Mouse (Mus musculus) midbrain, embryonic 13.5 days (tissue): ENCODE results near the gene Ccnk. TPM values are rescaled to one million over a fixed set of nuclear protein-coding genes. Genes with fewer than 3 reads are reported as not detected.

ENCODE experiments used
- ATAC-seq: fragments of 200-750 bp; cut with Nextera tagmentation; 2 replicates; pipeline ENCODE4 v1.8.0; 2017; ENCODE audit warnings: mild to moderate bottlenecking, moderate TSS enrichment, moderate library complexity
- H3K27ac ChIP-seq: fragments of 300-500 bp; sonication (generic); 2 replicates; pipeline ENCODE4 v1.5.1; 2015; ENCODE audit warnings: inconsistent platforms, mild to moderate bottlenecking, moderate library complexity
- H3K27me3 ChIP-seq: fragments of 300-500 bp; sonication (generic); 2 replicates; pipeline ENCODE4 v1.6.1; 2015; ENCODE audit warnings: mild to moderate bottlenecking, inconsistent platforms
- H3K36me3 ChIP-seq: fragments of 300-500 bp; sonication (generic); 2 replicates; pipeline ENCODE4 v1.6.1; 2015; ENCODE audit warnings: mild to moderate bottlenecking, inconsistent platforms
- H3K4me1 ChIP-seq: fragments of 300-500 bp; sonication (generic); replicated peaks from 2 replicates; pipeline ENCODE4 v1.6.1; 2015; ENCODE audit warnings: inconsistent platforms
- H3K4me2 ChIP-seq: fragments of 300-500 bp; sonication (generic); replicated peaks from 2 replicates; pipeline ENCODE4 v1.6.1; 2015; ENCODE audit warnings: moderate library complexity, mild to moderate bottlenecking, inconsistent platforms
- H3K4me3 ChIP-seq: fragments of 300-500 bp; sonication (generic); replicated peaks from 2 replicates; pipeline ENCODE4 v1.5.1; 2015; ENCODE audit warnings: mild to moderate bottlenecking, inconsistent platforms
- H3K9ac ChIP-seq: fragments of 300-500 bp; sonication (generic); replicated peaks from 2 replicates; pipeline ENCODE4 v1.6.1; 2015; ENCODE audit warnings: mild to moderate bottlenecking, inconsistent platforms
- H3K9me3 ChIP-seq: fragments of 300-500 bp; sonication (generic); 2 replicates; pipeline ENCODE4 v1.6.1; 2016; ENCODE audit warnings: mild to moderate bottlenecking, inconsistent platforms
- whole genome bisulfite sequencing: fragments of 180-500 bp; shearing (Covaris S2); methylation state at CpG from one replicate; pipeline ENCODE4 v1.1.7; 2015; 5-methylcytosine and 5-hydroxymethylcytosine counted together
- polyA plus RNA-seq: library from polyadenylated mRNA; unstranded; fragments of >200 nt; fragmentation: Nextera tagmentation; extraction: Ambion mirVana; gene quantifications from 2 replicates; pipeline ENCODE4 v1.2.1, GENCODE M21; 2015

The Ccnk gene
- polyA plus RNA-seq, 1 experiment from 2014 or later, result 4.7 TPM

DNA sequence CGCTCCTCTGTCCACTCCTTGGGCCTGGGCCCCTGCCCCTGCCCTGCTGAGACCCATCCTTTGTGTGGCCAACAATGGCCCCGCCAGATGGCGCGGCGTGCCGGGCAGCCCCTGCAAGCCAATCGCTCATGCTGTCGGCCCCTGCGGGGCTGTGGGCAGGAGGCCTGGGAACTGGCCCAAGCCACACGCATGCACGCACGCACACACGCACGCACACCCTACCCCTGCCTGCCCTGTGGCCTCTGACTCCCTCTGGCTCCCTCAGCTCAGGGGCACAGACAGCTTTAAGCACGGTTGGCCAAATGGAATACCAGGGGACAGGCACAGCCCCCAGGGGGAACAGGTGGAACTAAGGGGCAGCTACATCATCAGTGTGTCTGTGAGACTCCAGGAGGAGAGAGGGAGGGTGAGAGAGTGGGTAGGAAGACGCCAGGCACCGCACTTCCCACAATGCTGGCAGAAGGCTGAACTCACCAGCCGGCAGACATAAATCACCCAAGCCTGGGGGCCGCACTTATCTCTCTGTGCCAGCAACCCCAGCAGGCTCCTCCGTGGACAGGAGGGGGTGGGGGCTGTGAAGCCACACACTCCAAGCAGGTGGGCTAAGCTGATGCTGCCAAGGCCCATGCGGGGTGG is 61.7 kb downstream of the Ccnk start:
- Histone ChIP-seq H3K27ac (peak overlapping the region; percentile 88), H3K9me3 (no peaks in the 10 kb centered on the region), H3K4me2 (peak overlapping the region; percentile 35), H3K4me1 (peaks cover 100% of the 10 kb centered on the region), H3K9ac (peak overlapping the region; percentile 53), H3K36me3 (no peaks in the 10 kb centered on the region), H3K27me3 (0 out of 2 replicates have a peak, but pooled peaks cover 2% of the 10 kb centered on the region), H3K4me3 (no peak overlapping the region)
- 5% methylated on average over 21 of the region's 21 CpGs for WGBS
- peak; percentile 64 for ATAC-seq

- Histone ChIP-seq H3K4me1 (peaks cover 100% of the 10 kb centered on the region), H3K36me3 (no peaks in the 10 kb centered on the region), H3K4me2 (peak overlapping the region; percentile 35), H3K27ac (peak overlapping the region; percentile 88), H3K9ac (peak overlapping the region; percentile 53), H3K9me3 (no peaks in the 10 kb centered on the region), H3K4me3 (no peak overlapping the region), H3K27me3 (0 out of 2 replicates have a peak, but pooled peaks cover 2% of the 10 kb centered on the region)
- WGBS, result 36% methylated on average over 6 of the region's 6 CpGs
- ATAC-seq, result no peak
These were observed 62.2 kb downstream of the Ccnk start for GRCm38 (mm10) chr12:108241626-108242025.

- Histone ChIP-seq H3K4me2 (no peak overlapping the region), H3K9ac (peak overlapping the region; percentile 40; the same call in 1 of the 2 replicates), H3K27me3 (0 out of 2 replicates have a peak, but pooled peaks cover 2% of the 10 kb centered on the region), H3K9me3 (no peaks in the 10 kb centered on the region), H3K36me3 (no peaks in the 10 kb centered on the region), H3K27ac (peak overlapping the region; percentile 88; the same call in 1 of the 2 replicates), H3K4me3 (no peak overlapping the region), H3K4me1 (peaks cover 100% of the 10 kb centered on the region)
- ATAC-seq, result no peak
- WGBS, result 35% methylated on average over 20 of the region's 20 CpGs
These were observed 62.9 kb downstream of the Ccnk start for GRCm38 (mm10) chr12:108242243-108242745.

- Histone ChIP-seq H3K36me3 (no peaks in the 10 kb centered on the region), H3K27me3 (0 out of 2 replicates have a peak, but pooled peaks cover 2% of the 10 kb centered on the region), H3K4me2 (peak overlapping the region; percentile 17), H3K9me3 (no peaks in the 10 kb centered on the region), H3K27ac (peak overlapping the region; percentile 83), H3K9ac (0 out of 2 replicates have a peak overlapping the region, but pooled peaks have one; percentile 29), H3K4me1 (peaks cover 96% of the 10 kb centered on the region), H3K4me3 (no peak overlapping the region)
- 5% methylated on average over 8 of the region's 8 CpGs for WGBS
- ATAC-seq, result peak; percentile 21; the same call in 1 of the 2 replicates
These were observed 65.4 kb downstream of the Ccnk start for GRCm38 (mm10) chr12:108244778-108245177.

DNA sequence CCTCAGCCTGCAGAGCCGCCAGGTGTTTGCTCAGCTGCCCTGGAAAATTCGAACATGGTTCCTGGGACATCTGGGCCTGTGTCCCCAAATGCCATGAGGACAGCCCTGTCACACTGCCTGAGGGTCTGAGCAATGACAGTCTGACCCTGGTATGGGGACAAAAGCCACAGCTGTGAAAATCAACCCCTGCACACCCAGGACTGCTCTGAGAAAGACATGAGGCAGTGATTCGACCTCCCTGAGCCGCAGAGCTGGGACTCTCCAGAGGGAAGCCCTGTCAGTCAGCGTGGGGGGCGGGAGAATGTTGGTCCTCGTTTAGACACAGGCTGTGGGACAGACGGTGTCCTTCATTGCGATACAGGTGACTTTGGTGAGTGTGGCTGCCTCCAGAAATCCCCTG is 66.2 kb downstream of the Ccnk start:
- no peaks in the 10 kb centered on the region for H3K36me3 ChIP-seq
- peak overlapping the region; percentile 83 for H3K27ac ChIP-seq
- peaks cover 96% of the 10 kb centered on the region for H3K4me1 ChIP-seq
- H3K27me3 ChIP-seq, result 0 out of 2 replicates have a peak, but pooled peaks cover 2% of the 10 kb centered on the region
- no peak overlapping the region for H3K4me3 ChIP-seq
- no peak for ATAC-seq
- WGBS, result 28% methylated on average over 9 of the region's 9 CpGs
- H3K9me3 ChIP-seq, result no peaks in the 10 kb centered on the region
- 0 out of 2 replicates have a peak overlapping the region, but pooled peaks have one; percentile 15 for H3K4me2 ChIP-seq
- no peak overlapping the region for H3K9ac ChIP-seq

DNA sequence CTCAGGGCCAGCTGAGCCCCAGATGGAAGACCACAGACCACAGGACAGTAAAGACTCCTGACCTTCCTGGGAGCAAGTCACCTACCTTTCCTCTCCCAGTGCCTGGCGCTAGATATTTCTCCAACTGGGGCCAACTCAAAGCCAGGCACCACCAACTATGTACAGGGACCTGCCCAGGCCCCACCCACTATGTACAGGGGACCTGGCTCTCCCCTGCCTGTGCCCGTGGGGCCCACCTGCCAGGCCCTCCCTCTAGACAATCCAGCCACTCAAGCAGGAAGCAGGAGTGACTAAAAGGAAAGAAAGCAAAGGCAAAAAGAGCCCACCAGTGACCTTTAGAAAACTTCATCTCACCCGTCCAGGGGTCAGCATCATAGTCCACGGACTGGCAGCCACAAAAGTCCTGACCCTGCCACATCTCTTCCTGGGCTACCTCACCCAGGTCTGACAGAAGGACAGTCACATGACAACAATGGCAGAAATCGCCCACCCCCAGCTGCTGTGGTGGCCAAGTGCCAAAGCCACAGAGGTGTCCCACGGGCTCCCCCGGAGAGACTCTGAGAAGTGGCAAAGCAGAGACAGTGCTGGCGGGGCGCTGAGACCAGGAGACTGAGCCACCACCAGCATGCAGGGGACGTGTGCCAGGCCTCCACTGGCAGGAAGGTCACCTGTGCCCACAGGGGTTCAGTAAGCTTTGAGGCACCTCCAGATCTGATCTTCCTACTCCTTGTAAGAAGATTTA is 67.6 kb downstream of the Ccnk start:
- Histone ChIP-seq H3K36me3 (no peaks in the 10 kb centered on the region), H3K9ac (no peak overlapping the region), H3K4me1 (peaks cover 91% of the 10 kb centered on the region), H3K4me3 (no peak overlapping the region), H3K9me3 (no peaks in the 10 kb centered on the region), H3K27ac (no peak overlapping the region), H3K4me2 (no peak overlapping the region), H3K27me3 (0 out of 2 replicates have a peak, but pooled peaks cover 2% of the 10 kb centered on the region)
- 90% methylated on average over 10 of the region's 10 CpGs for WGBS
- ATAC-seq, result no peak

DNA sequence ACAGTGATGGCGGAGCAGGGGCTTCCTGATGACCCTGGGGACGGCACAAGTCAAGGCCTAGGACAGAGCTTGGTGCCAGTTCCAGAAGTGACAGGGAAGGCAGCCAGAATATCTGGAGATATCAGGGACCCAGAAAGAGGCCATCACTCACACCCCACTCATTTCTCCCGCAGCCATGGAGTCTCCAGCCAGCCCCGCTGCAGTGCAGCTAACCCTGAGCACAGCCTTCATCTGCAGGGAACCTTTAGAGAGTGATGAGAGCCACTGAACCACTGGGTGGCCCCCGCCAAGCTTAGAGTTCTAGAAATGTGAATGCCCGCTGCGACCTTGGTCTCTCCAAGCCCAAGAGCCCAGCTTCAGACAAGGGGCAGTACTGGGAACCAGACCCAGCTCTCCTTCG is 69.6 kb downstream of the Ccnk start:
- H3K4me2 ChIP-seq, result peak overlapping the region; percentile 3; the same call in 1 of the 2 replicates
- no peak for ATAC-seq
- 0 out of 2 replicates have a peak overlapping the region, but pooled peaks have one; percentile 19 for H3K9ac ChIP-seq
- H3K36me3 ChIP-seq, result no peaks in the 10 kb centered on the region
- no peaks in the 10 kb centered on the region for H3K27me3 ChIP-seq
- WGBS, result 97% methylated on average over 8 of the region's 8 CpGs
- H3K9me3 ChIP-seq, result no peaks in the 10 kb centered on the region
- H3K4me1 ChIP-seq, result peaks cover 91% of the 10 kb centered on the region
- H3K27ac ChIP-seq, result peak overlapping the region; percentile 44; the same call in 1 of the 2 replicates
- H3K4me3 ChIP-seq, result no peak overlapping the region

DNA sequence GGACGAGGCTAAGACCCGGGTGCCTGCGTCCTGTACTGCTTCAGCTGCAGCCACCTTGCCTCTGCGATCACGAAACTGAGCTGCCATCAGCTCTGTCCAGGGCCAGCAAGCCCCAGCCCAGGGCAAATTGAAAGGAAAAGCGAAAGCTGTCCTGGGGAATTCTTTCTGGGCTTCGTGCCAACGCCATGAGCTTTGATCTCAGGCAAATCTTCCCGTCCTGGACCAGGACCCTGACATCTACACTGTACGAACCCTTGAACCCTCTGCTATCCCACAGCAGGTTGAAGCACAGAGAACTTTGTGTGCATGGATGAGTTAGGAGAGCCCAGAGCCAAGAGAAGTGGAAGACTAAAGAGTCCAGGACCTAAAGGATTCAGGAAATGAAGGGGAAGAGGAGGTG is 70.1 kb downstream of the Ccnk start:
- H3K27ac ChIP-seq, result peak overlapping the region; percentile 44; the same call in 1 of the 2 replicates
- 67% methylated on average over 10 of the region's 10 CpGs for WGBS

GRCm38 (mm10) chr12:108251034-108251792 is 71.8 kb downstream of the Ccnk start:
- no peak overlapping the region for H3K4me2 ChIP-seq
- 87% methylated on average over 31 of the region's 31 CpGs for WGBS
- no peak for ATAC-seq
- peaks cover 84% of the 10 kb centered on the region for H3K4me1 ChIP-seq
- no peak overlapping the region for H3K27ac ChIP-seq
- no peak overlapping the region for H3K4me3 ChIP-seq
- no peaks in the 10 kb centered on the region for H3K36me3 ChIP-seq
- H3K9me3 ChIP-seq, result no peaks in the 10 kb centered on the region
- no peak overlapping the region for H3K9ac ChIP-seq
- H3K27me3 ChIP-seq, result no peaks in the 10 kb centered on the region

More for the DNA sequence above, 70.1 kb downstream of the Ccnk start:
- Histone ChIP-seq H3K27me3 (no peaks in the 10 kb centered on the region), H3K9me3 (no peaks in the 10 kb centered on the region), H3K4me3 (no peak overlapping the region), H3K9ac (peak overlapping the region; percentile 19; the same call in 1 of the 2 replicates), H3K4me1 (peaks cover 89% of the 10 kb centered on the region), H3K4me2 (peak overlapping the region; percentile 3; the same call in 1 of the 2 replicates), H3K36me3 (no peaks in the 10 kb centered on the region)
- peak; percentile 4; the same call in 1 of the 2 replicates for ATAC-seq

DNA sequence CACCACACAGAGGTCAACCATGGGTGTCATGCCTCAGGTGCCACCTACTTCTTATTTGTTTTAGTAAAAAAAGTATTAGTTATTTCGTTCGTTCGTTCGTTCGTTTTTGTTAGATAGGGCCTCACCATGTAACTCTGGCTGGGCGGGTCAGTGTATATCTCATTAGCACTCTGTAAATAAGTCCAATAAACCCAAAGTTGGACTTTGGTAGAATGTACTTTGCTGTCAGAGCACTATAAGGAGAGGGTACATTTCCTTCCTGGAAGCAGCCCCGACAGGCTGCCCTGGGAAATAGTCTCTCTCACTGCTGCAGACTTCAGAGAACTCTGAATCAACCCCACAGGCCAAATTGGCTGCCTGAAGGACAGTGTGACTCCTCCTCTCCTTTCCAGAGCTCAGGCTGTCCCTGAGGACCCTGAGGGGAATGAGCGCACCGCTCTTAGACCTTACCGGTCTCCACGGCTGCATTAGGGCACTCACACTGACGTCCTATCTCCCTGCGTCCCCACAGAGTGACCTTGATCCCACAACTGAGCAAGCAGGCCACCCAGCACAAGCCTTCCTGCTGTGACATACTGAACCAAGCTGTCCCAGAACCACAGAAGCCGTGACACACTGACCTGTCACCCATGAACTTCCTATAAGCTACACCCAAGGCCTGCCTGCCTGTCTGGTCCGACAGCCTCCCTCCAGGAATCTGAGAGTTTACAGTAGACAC is 72.6 kb downstream of the Ccnk start:
- Histone ChIP-seq H3K36me3 (no peaks in the 10 kb centered on the region), H3K4me2 (no peak overlapping the region), H3K4me1 (peaks cover 84% of the 10 kb centered on the region), H3K27me3 (no peaks in the 10 kb centered on the region), H3K9ac (no peak overlapping the region; the same call in 1 of the 2 replicates), H3K9me3 (no peaks in the 10 kb centered on the region), H3K27ac (0 out of 2 replicates have a peak overlapping the region, but pooled peaks have one; percentile 19), H3K4me3 (no peak overlapping the region)
- WGBS, result 76% methylated on average over 15 of the region's 15 CpGs
- no peak for ATAC-seq
